In the genomic region with DNA sequence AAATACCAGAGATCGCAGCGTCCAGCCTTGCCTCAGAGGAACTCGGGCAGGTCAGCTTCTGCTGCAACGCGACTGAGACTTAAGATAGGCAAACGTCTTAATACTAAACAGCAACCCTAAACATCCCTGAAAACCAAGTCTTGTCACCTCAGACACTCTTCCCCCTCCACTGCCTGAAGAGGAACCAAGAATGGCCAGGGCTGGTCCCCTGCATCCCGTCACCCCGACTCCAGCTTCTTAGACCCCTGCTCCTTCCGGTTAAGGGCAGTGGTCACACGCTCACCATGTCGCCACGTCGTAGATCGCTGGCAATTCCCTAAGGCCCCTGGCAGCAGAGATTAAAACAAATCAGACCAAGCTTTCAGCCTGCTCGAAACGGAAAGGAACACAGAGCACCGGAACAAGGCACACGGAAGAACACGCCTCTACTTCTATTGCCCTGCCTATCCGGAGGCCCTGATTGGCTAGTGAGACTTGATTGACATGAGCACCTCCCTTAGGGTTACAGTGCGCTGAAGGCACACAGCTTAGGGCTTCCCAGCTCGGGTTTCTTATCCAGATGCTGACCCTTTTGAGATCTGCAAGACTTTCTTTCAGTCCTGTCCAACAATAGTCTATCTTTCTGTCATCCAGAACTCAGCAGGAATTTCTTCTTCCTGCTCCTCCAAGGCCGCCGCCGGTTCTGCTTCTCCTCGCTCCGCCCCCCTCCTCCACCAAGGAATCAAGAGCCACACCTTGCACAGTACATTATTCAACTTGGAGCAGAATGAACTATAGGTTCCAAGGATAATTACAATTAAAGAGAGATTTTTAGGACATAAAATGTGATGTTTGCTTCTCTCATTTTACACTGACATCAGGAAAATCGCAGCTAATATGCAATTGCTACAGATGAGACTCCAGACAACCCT, we compare ENCODE assay signal across 8 mouse cellular contexts. TPM values are rescaled to one million over a fixed set of nuclear protein-coding genes. Genes with fewer than 3 reads are reported as not detected.
A peak's percentile ranks its signal among the peaks of the same experiment; 100 is the strongest.
DNase-seq lines count a peak whose midpoint lies in the region; ATAC-seq lines count a peak whose summit lies in the region.
"Not testable (repeated sequence)": the region's sequence is repeated elsewhere in the genome, so short reads cannot be mapped to it uniquely, and the experiment has no call there.

A gene (minus strand): TSS at position 409 of the 911 bp plus-strand sequence.

- peak within 1 kb of the TSS; percentile 64 to 66 for H3K4me3 ChIP-seq in heart, embryonic 14.5 days (ENCODE audit: control insufficient read depth in 1 of 2, insufficient read depth in 1 of 2, low read depth in 1 of 2, low read length in 2 of 2)
- peak within 1 kb of the TSS; percentile 73 for H3K4me3 ChIP-seq in liver, embryonic 13.5 days (replicated peaks)
- H3K4me3 ChIP-seq in stomach, embryonic 16.5 days (replicated peaks; ENCODE audit: low read length) = peak within 1 kb of the TSS; percentile 73

- not testable (repeated sequence) for H3K9me3 ChIP-seq in heart, embryonic 14.5 days (ENCODE audit: control insufficient read depth, low read length); liver, embryonic 13.5 days (replicated peaks); stomach, embryonic 16.5 days (replicated peaks; ENCODE audit: control insufficient read depth, low read length)

- not testable (repeated sequence) for H3K4me1 ChIP-seq in heart, embryonic 14.5 days (ENCODE audit: control insufficient read depth in 2 of 2, insufficient read depth in 2 of 2, low read length in 2 of 2); liver, embryonic 13.5 days (replicated peaks); stomach, embryonic 16.5 days (ENCODE audit: control insufficient read depth, insufficient read depth, low read length)

- not testable (repeated sequence) for H3K27me3 ChIP-seq in heart, embryonic 14.5 days (ENCODE audit: control insufficient read depth, insufficient read depth, low read length); liver, embryonic 13.5 days; stomach, embryonic 16.5 days (ENCODE audit: control insufficient read depth, insufficient read depth, low read length)

- H3K4me2 ChIP-seq in heart, embryonic 14.5 days (ENCODE audit: low read length) = peak within 1 kb of the TSS; percentile 56
- H3K4me2 ChIP-seq in liver, embryonic 13.5 days = peak within 1 kb of the TSS; percentile 44
- peak within 1 kb of the TSS; percentile 36 for H3K4me2 ChIP-seq in stomach, embryonic 16.5 days (ENCODE audit: low read depth, low read length)

- peak; percentile 72 for DNase-seq in c-Kit-negative CD71-positive TER-119-positive erythroid progenitor cells, embryonic 14.5 days (ENCODE audit: low read depth, low spot score)
- peak; percentile 84 for DNase-seq in fibroblast of lung, adult 2 months (ENCODE audit: low read depth)
- DNase-seq in kidney, postnatal 14 days = peak; percentile 92
- DNase-seq in liver, embryonic 13.5 days = peak; percentile 79
- peak; percentile 83 for DNase-seq in neural tube, embryonic 10.5 days (ENCODE audit: extremely low spot score, low spot score)

- H3K9ac ChIP-seq in heart, embryonic 14.5 days (ENCODE audit: low read length) = peak within 1 kb of the TSS; percentile 81
- H3K9ac ChIP-seq in liver, embryonic 13.5 days = peak within 1 kb of the TSS; percentile 73
- H3K9ac ChIP-seq in stomach, embryonic 16.5 days (ENCODE audit: low read length) = peak within 1 kb of the TSS; percentile 84

- peak; percentile 100 for ATAC-seq in CD4-positive, CD25-positive, alpha-beta regulatory T cell, adult 4 months
- ATAC-seq in heart, embryonic 14.5 days (ENCODE audit: insufficient number of reproducible peaks, insufficient read depth, low FRiP score, low read depth) = peak; percentile 86
- ATAC-seq in liver, embryonic 13.5 days (ENCODE audit: low read depth) = peak; percentile 100
- ATAC-seq in stomach, embryonic 16.5 days (ENCODE audit: insufficient read depth, low FRiP score) = peak; percentile 98

- peak within 1 kb of the TSS; percentile 68 to 78; a peak in 3 of 4 replicates for H3K27ac ChIP-seq in heart, embryonic 14.5 days (replicated peaks in 1 of 2; ENCODE audit: control insufficient read depth in 1 of 2, insufficient read depth in 1 of 2, low read depth in 2 of 2, low read length in 2 of 2)
- H3K27ac ChIP-seq in liver, embryonic 13.5 days = not testable (repeated sequence)
- peak within 1 kb of the TSS; percentile 88 for H3K27ac ChIP-seq in stomach, embryonic 16.5 days (ENCODE audit: low read length)

- H3K36me3 ChIP-seq in heart, embryonic 14.5 days (ENCODE audit: control insufficient read depth, insufficient read depth, low read length); liver, embryonic 13.5 days: not testable (repeated sequence)
- peaks cover 11% of the 10 kb centered on the region for H3K36me3 ChIP-seq in stomach, embryonic 16.5 days (ENCODE audit: control insufficient read depth, insufficient read depth, low read length)

- WGBS in heart, embryonic 14.5 days = 2% methylated on average over 28 of the region's 28 CpGs
- 1% methylated on average over 28 of the region's 28 CpGs for WGBS in liver, embryonic 13.5 days (ENCODE audit: insufficient replicate concordance)
- WGBS in stomach, embryonic 16.5 days = 2% methylated on average over 28 of the region's 28 CpGs

RNA-seq across cellular contexts. Expression of the gene that starts here (rescaled TPM):
- 10 to 100 TPM; 18.6 to 19.0 TPM for polyA plus RNA-seq in CD4-positive, CD25-positive, alpha-beta regulatory T cell, adult 4 months (2017; shearing (Covaris generic))
- polyA plus RNA-seq in heart, embryonic 14.5 days (2014; fragmentation: Nextera tagmentation; extraction: Ambion mirVana) = 8.9 and 9.7 TPM in 2 replicates
- polyA plus RNA-seq in liver, embryonic 13.5 days (2015; fragmentation: Nextera tagmentation; extraction: Ambion mirVana) = 2.8 and 3.1 TPM in 2 replicates
- polyA plus RNA-seq in stomach, embryonic 16.5 days (2015; fragmentation: Nextera tagmentation; extraction: Ambion mirVana) = 11.3 and 11.8 TPM in 2 replicates
